Mouse (Mus musculus): ENCODE measurements around the gene Plk5.

Plk5 gene

GRCm38 (mm10) chr10:80389185-80389708, 33.0 kb downstream of the Plk5 start:
- DNase-seq, result no peak

- no peak for DNase-seq
These were observed 34.4 kb downstream of the Plk5 start for GRCm38 (mm10) chr10:80390697-80391096.

GRCm38 (mm10) chr10:80392687-80393086, 36.4 kb downstream of the Plk5 start:
- DNase-seq, result no peak

- no peak for DNase-seq
These were observed 38.9 kb downstream of the Plk5 start for GRCm38 (mm10) chr10:80395025-80395627.

- DNase-seq, result no peak
These were observed 40.7 kb downstream of the Plk5 start for GRCm38 (mm10) chr10:80396822-80397523.

GRCm38 (mm10) chr10:80397524-80398173, 41.4 kb downstream of the Plk5 start:
- no peak for DNase-seq

GRCm38 (mm10) chr10:80398174-80398535, 41.9 kb downstream of the Plk5 start:
- no peak for DNase-seq

GRCm38 (mm10) chr10:80398719-80399190, 42.5 kb downstream of the Plk5 start:
- DNase-seq, result peak; percentile 99 to 100

GRCm38 (mm10) chr10:80399191-80399972, 43.1 kb downstream of the Plk5 start, which contains the start of gene Mbd3:
TSS of gene Mbd3 (minus strand) at chr10:80399550.
- DNase-seq, result peak; percentile 100

- no peak for DNase-seq
These were observed 43.9 kb downstream of the Plk5 start for GRCm38 (mm10) chr10:80399973-80400703.

- DNase-seq, result no peak
These were observed 44.5 kb downstream of the Plk5 start for GRCm38 (mm10) chr10:80400704-80401161.

GRCm38 (mm10) chr10:80403044-80403692, 46.9 kb downstream of the Plk5 start:
- DNase-seq, result peak; percentile 33 to 68

GRCm38 (mm10) chr10:80405481-80406173, 49.4 kb downstream of the Plk5 start:
- DNase-seq, result no peak

- peak; percentile 94 for DNase-seq
These were observed 50.6 kb downstream of the Plk5 start, which contains the start of gene Uqcr11 for GRCm38 (mm10) chr10:80406684-80407501. TSS of gene Uqcr11 (minus strand) at chr10:80406830.

- DNase-seq, result no peak
These were observed 51.7 kb downstream of the Plk5 start for GRCm38 (mm10) chr10:80407924-80408323.

- DNase-seq, result peak; percentile 73 to 88
These were observed 56.6 kb downstream of the Plk5 start for GRCm38 (mm10) chr10:80412656-80413541.

Data from lung, postnatal 4 days (tissue).